In the genomic region with DNA sequence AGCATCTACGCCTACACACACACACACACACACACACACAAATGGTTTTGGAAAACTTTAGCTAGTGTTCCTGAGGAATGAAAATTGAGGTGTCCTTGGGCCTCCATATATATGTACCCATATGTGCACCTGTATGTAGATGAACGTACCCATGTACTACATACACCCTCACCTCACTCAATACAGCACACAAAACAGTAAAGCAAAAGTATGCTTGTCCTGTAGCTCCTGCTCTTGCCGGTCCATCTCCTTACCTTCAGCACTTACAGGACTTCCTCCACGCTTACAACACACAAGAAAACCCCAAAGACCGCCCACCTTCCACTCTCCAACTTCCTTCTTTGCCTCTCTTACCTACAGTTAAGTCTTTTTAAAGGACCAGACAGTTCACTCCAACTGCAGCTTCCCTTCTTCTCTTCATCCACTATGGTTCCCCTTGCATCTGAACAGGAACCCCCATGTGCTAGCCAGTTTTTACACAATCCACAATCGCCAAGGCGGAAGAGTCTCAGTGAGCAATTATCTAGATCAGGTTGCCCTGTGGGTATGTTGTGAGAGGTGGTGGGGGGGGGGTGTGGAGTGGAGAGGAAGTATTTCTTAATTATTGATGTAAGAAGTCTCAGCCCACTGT, we compare ENCODE assay signal across 14 mouse cellular contexts. TPM values are rescaled to one million over a fixed set of nuclear protein-coding genes. Genes with fewer than 3 reads are reported as not detected.
A peak's percentile ranks its signal among the peaks of the same experiment; 100 is the strongest.
DNase-seq lines count a peak whose midpoint lies in the region; ATAC-seq and TF ChIP-seq lines count a peak whose summit lies in the region.
"Had no signal": no experiment of that assay in that cellular context is flagged by ENCODE, and none has a peak within 500 bp of the region (broad histone marks: within the 10 kb centered on the region; RNA-seq: fewer than 3 reads in every experiment).

No protein-coding gene starts in this region.

- H3K4me1 ChIP-seq in thymus, adult 2 months (replicated peaks; ENCODE audit: control insufficient read depth, insufficient read depth, low read length) = peaks cover 4% of the 10 kb centered on the region

- H3K27ac ChIP-seq in thymus, adult 2 months (ENCODE audit: control insufficient read depth, insufficient read depth, low read length) = no peak overlapping the region
- H3K27ac ChIP-seq: layer of hippocampus, adult 2 months; limb, embryonic 15.5 days; neural tube, embryonic 15.5 days had no signal

- no peak for TF ChIP-seq POLR2A in thymus, adult 2 months (IDR thresholded peaks at IDR 0.05; ENCODE audit: control insufficient read depth, extremely low read depth, insufficient read depth, low read length, poor library complexity)

- no peak for TF ChIP-seq CTCF in thymus, adult 2 months (IDR thresholded peaks at IDR 0.05; ENCODE audit: borderline replicate concordance, control insufficient read depth, extremely low read depth, insufficient read depth, low read length, poor library complexity)

- no peaks in the 10 kb centered on the region for H3K36me3 ChIP-seq in thymus, adult 2 months (ENCODE audit: control insufficient read depth, insufficient read depth, low read length)
- H3K36me3 ChIP-seq: limb, embryonic 15.5 days; neural tube, embryonic 15.5 days had no signal

- ATAC-seq in inflammation-experienced regulatory T-cells, adult 6 months = no peak
- ATAC-seq: hindbrain, embryonic 16.5 days had no signal

- H3K4me3 ChIP-seq in thymus, adult 2 months (ENCODE audit: control insufficient read depth, insufficient read depth, low read length) = no peak overlapping the region
- H3K4me3 ChIP-seq: layer of hippocampus, adult 2 months; limb, embryonic 15.5 days; neural tube, embryonic 15.5 days had no signal

- H3K27me3 ChIP-seq in thymus, adult 2 months (ENCODE audit: control insufficient read depth, insufficient read depth, low read length) = no peaks in the 10 kb centered on the region
- H3K27me3 ChIP-seq: limb, embryonic 15.5 days had no signal

- peak; percentile 11 for DNase-seq in thymus, adult 2 months
- no peak for DNase-seq in thymus, postnatal 4 days
- peak; percentile 18 for DNase-seq in T-cell, adult 2 months (ENCODE audit: low spot score)
- DNase-seq in lung, postnatal 25 days (ENCODE audit: low spot score) = peak; percentile 32
- DNase-seq in spleen, postnatal 36 days (ENCODE audit: low spot score in 2 of 2) = peak; percentile 53 to 61
- no peak for DNase-seq in cerebellum, adult 18-20 months
- DNase-seq: adrenal gland, adult 2 months; heart, postnatal 10 days; kidney, adult 9 months had no signal

- WGBS in thymus, adult 2 months = 26% methylated on average over 7 of the region's 7 CpGs

RNA-seq across cellular contexts. Expression of gene Pdzd8, which starts 4.8 kb away (rescaled TPM):
- polyA plus RNA-seq in thymus, adult 2 months (2012; rRNA removed) = 14.9 and 19.3 TPM in 2 replicates
- polyA plus RNA-seq in inflammation-experienced regulatory T-cells, adult 6 months (2017; shearing (Covaris generic)) = 1 to 10 TPM; 8.1 to 9.6 (median 8.4) TPM

RNA-seq across cellular contexts. Expression of gene Rps12-ps3, which starts 28.3 kb away (rescaled TPM):
- polyA plus RNA-seq in thymus, adult 2 months (2012; rRNA removed) = 3,486 and 3,839 TPM in 2 replicates
- 100 to 1,000 TPM; 126 to 609 (median 598) TPM for polyA plus RNA-seq in inflammation-experienced regulatory T-cells, adult 6 months (2017; shearing (Covaris generic))

Comparison
In these comparisons a context has a peak if more than half of its experiments do, and no peak if none do; other contexts are left out.
1. DNase-seq: peak in thymus, adult 2 months (single experiment), T-cell, adult 2 months (single experiment), lung, postnatal 25 days (single experiment) and spleen, postnatal 36 days (2 of 2); none in thymus, postnatal 4 days (single experiment) and cerebellum, adult 18-20 months (0 of 2).